Mouse (Mus musculus): ENCODE measurements around the gene Ephb2. TPM values are rescaled to one million over a fixed set of nuclear protein-coding genes. Genes with fewer than 3 reads are reported as not detected.

Ephb2 gene
- 32.1 and 57.6 TPM in 2 replicates for polyA plus RNA-seq (2012; rRNA removed)

- peak; percentile 12; the same call in 1 of the 2 replicates for TF ChIP-seq CTCF (IDR thresholded peaks at IDR 0.05; ENCODE audit: extremely low read depth, insufficient read length, insufficient replicate concordance, low read depth, low read length)
- TF ChIP-seq POLR2A (IDR thresholded peaks at IDR 0.05; ENCODE audit: low read depth, low read length): no peak
- H3K4me3 ChIP-seq (ENCODE audit: low read depth, low read length): peak within 1 kb of the TSS; percentile 86
- H3K36me3 ChIP-seq (ENCODE audit: control insufficient read depth, insufficient read depth, low read length): no peaks in the 10 kb centered on the region
- H3K4me1 ChIP-seq (ENCODE audit: control insufficient read depth, insufficient read depth, insufficient read length, low read length): peaks cover 39% of the 10 kb centered on the region
- no peak within 1 kb of the TSS for H3K27ac ChIP-seq (ENCODE audit: insufficient read depth, low read depth, low read length)
- WGBS: under 1% methylated on average over 88 of the region's 88 CpGs
- no peaks in the 10 kb centered on the region; the same call in 1 of the 2 replicates for H3K27me3 ChIP-seq (ENCODE audit: control insufficient read depth, insufficient read depth, low read length)
Observed at GRCm38 (mm10) chr4:136835621-136836386, at the start of gene Ephb2. TSS of gene Ephb2 (minus strand) at chr4:136835988.

- Histone ChIP-seq H3K36me3 (ENCODE audit: control insufficient read depth, insufficient read depth, low read length) (no peaks in the 10 kb centered on the region), H3K4me3 (ENCODE audit: low read depth, low read length) (no peak overlapping the region), H3K27me3 (ENCODE audit: control insufficient read depth, insufficient read depth, low read length) (no peaks in the 10 kb centered on the region), H3K27ac (ENCODE audit: insufficient read depth, low read depth, low read length) (no peak overlapping the region), H3K4me1 (ENCODE audit: control insufficient read depth, insufficient read depth, insufficient read length, low read length) (no peaks in the 10 kb centered on the region)
- WGBS: 34% methylated on average over 5 of the region's 5 CpGs
- TF ChIP-seq POLR2A (IDR thresholded peaks at IDR 0.05; ENCODE audit: low read depth, low read length): no peak
- TF ChIP-seq CTCF (IDR thresholded peaks at IDR 0.05; ENCODE audit: extremely low read depth, insufficient read length, insufficient replicate concordance, low read depth, low read length): no peak
Observed at GRCm38 (mm10) chr4:136878601-136879000, 42.8 kb upstream of the Ephb2 start.

GRCm38 (mm10) chr4:136878171-136878570 is 42.4 kb upstream of the Ephb2 start:
- no peaks in the 10 kb centered on the region for H3K4me1 ChIP-seq (ENCODE audit: control insufficient read depth, insufficient read depth, insufficient read length, low read length)
- no peak overlapping the region for H3K27ac ChIP-seq (ENCODE audit: insufficient read depth, low read depth, low read length)
- H3K4me3 ChIP-seq (ENCODE audit: low read depth, low read length): no peak overlapping the region
- no peaks in the 10 kb centered on the region for H3K27me3 ChIP-seq (ENCODE audit: control insufficient read depth, insufficient read depth, low read length)
- no peak for TF ChIP-seq CTCF (IDR thresholded peaks at IDR 0.05; ENCODE audit: extremely low read depth, insufficient read length, insufficient replicate concordance, low read depth, low read length)
- no peak for TF ChIP-seq POLR2A (IDR thresholded peaks at IDR 0.05; ENCODE audit: low read depth, low read length)
- no peaks in the 10 kb centered on the region for H3K36me3 ChIP-seq (ENCODE audit: control insufficient read depth, insufficient read depth, low read length)
- WGBS: 58% methylated on average over 8 of the region's 8 CpGs

- Histone ChIP-seq H3K36me3 (ENCODE audit: control insufficient read depth, insufficient read depth, low read length) (no peaks in the 10 kb centered on the region), H3K4me3 (ENCODE audit: low read depth, low read length) (no peak overlapping the region), H3K4me1 (ENCODE audit: control insufficient read depth, insufficient read depth, insufficient read length, low read length) (no peaks in the 10 kb centered on the region), H3K27ac (ENCODE audit: insufficient read depth, low read depth, low read length) (no peak overlapping the region), H3K27me3 (ENCODE audit: control insufficient read depth, insufficient read depth, low read length) (no peaks in the 10 kb centered on the region)
- WGBS: 8% methylated on average over 7 of the region's 7 CpGs
- TF ChIP-seq POLR2A (IDR thresholded peaks at IDR 0.05; ENCODE audit: low read depth, low read length) (no peak), CTCF (IDR thresholded peaks at IDR 0.05; ENCODE audit: extremely low read depth, insufficient read length, insufficient replicate concordance, low read depth, low read length) (peak; percentile 73)
Observed at GRCm38 (mm10) chr4:136876971-136877370, 41.2 kb upstream of the Ephb2 start.

- TF ChIP-seq POLR2A (IDR thresholded peaks at IDR 0.05; ENCODE audit: low read depth, low read length) (no peak), CTCF (IDR thresholded peaks at IDR 0.05; ENCODE audit: extremely low read depth, insufficient read length, insufficient replicate concordance, low read depth, low read length) (no peak)
- H3K27ac ChIP-seq (ENCODE audit: insufficient read depth, low read depth, low read length): no peak overlapping the region
- H3K27me3 ChIP-seq (ENCODE audit: control insufficient read depth, insufficient read depth, low read length): no peaks in the 10 kb centered on the region
- H3K4me3 ChIP-seq (ENCODE audit: low read depth, low read length): no peak overlapping the region
- no peaks in the 10 kb centered on the region for H3K4me1 ChIP-seq (ENCODE audit: control insufficient read depth, insufficient read depth, insufficient read length, low read length)
- 90% methylated on average over 14 of the region's 14 CpGs for whole genome bisulfite sequencing
- no peaks in the 10 kb centered on the region for H3K36me3 ChIP-seq (ENCODE audit: control insufficient read depth, insufficient read depth, low read length)
Observed at GRCm38 (mm10) chr4:136875012-136875411, 39.2 kb upstream of the Ephb2 start.

GRCm38 (mm10) chr4:136868371-136868770 is 32.6 kb upstream of the Ephb2 start:
- no peaks in the 10 kb centered on the region for H3K36me3 ChIP-seq (ENCODE audit: control insufficient read depth, insufficient read depth, low read length)
- no peak overlapping the region for H3K4me3 ChIP-seq (ENCODE audit: low read depth, low read length)
- H3K27me3 ChIP-seq (ENCODE audit: control insufficient read depth, insufficient read depth, low read length): no peaks in the 10 kb centered on the region
- 30% methylated on average over 6 of the region's 6 CpGs for WGBS
- H3K27ac ChIP-seq (ENCODE audit: insufficient read depth, low read depth, low read length): no peak overlapping the region
- no peak for TF ChIP-seq CTCF (IDR thresholded peaks at IDR 0.05; ENCODE audit: extremely low read depth, insufficient read length, insufficient replicate concordance, low read depth, low read length)
- TF ChIP-seq POLR2A (IDR thresholded peaks at IDR 0.05; ENCODE audit: low read depth, low read length): no peak
- peaks cover 8% of the 10 kb centered on the region; the same call in 1 of the 2 replicates for H3K4me1 ChIP-seq (ENCODE audit: control insufficient read depth, insufficient read depth, insufficient read length, low read length)

- TF ChIP-seq CTCF (IDR thresholded peaks at IDR 0.05; ENCODE audit: extremely low read depth, insufficient read length, insufficient replicate concordance, low read depth, low read length) (no peak), POLR2A (IDR thresholded peaks at IDR 0.05; ENCODE audit: low read depth, low read length) (no peak)
- H3K27me3 ChIP-seq (ENCODE audit: control insufficient read depth, insufficient read depth, low read length): no peaks in the 10 kb centered on the region
- 20% methylated on average over 12 of the region's 12 CpGs for WGBS
Observed at GRCm38 (mm10) chr4:136867690-136868345, 32.0 kb upstream of the Ephb2 start.

More at GRCm38 (mm10) chr4:136867690-136868345, 32.0 kb upstream of the Ephb2 start:
- H3K4me3 ChIP-seq (ENCODE audit: low read depth, low read length): no peak overlapping the region
- H3K36me3 ChIP-seq (ENCODE audit: control insufficient read depth, insufficient read depth, low read length): no peaks in the 10 kb centered on the region
- H3K4me1 ChIP-seq (ENCODE audit: control insufficient read depth, insufficient read depth, insufficient read length, low read length): peaks cover 8% of the 10 kb centered on the region; the same call in 1 of the 2 replicates
- H3K27ac ChIP-seq (ENCODE audit: insufficient read depth, low read depth, low read length): no peak overlapping the region

All from small intestine, adult 2 months (tissue).